Mouse (Mus musculus) liver, embryonic 14.5 days (tissue): ENCODE results near the gene Tnnt3.

Experiments
- CTCF ChIP-seq: IDR thresholded peaks from 2 replicates; pipeline ENCODE4 v1.5.1; 2016; ENCODE audit warnings: antibody characterized with exemption, low read depth, control low read depth
- EP300 ChIP-seq: IDR thresholded peaks from 2 replicates; pipeline ENCODE4 v1.6.1; 2016; ENCODE audit warnings: antibody characterized with exemption, low read depth

DNA sequence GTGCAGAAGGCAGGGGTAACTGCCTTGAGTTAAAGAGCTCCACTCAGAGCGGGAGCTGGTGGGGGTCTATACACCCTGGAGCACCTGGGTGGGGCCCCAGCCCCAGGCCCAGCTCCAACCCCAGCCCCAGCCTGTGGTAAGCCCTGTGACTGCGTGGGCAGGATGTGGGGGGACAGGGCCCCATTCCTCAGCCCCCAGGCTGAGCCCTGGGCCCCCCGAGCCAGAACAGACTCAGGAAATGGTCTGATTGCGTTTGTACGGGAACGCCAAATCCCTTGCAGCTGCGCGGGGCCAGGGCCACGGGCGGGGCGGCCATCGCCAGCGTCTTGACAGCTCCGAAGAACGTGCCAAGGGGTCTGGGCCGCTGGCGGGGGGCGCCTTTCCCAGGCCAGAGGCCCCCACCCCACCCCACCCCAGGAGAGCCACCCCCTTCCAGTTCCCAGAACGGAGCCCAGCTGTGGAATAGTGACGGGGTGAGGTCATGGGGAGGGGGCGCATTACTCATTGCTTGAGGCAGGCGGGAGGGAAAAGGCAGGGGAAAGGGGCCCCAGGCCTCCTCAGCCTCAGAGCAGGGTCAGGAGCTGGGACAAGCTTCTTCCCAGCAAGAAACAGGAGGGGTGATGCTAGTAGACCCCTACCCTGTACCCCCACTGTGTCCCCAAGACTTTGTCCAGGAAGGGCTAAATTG lies 16.9 kb upstream of the Tnnt3 start:
- TF ChIP-seq CTCF (no peak), EP300 (no peak)
